Mouse (Mus musculus) testis, adult 2 months (tissue): ENCODE data around the gene Rexo1. TPM values are rescaled to one million over a fixed set of nuclear protein-coding genes. Genes with fewer than 3 reads are reported as not detected.

Experiments used
- H3K27ac ChIP-seq: fragments of 200-500 bp; 2 replicates; pipeline ENCODE4 v1.5.1; 2012; ENCODE audit warnings: low read depth, low read length; ENCODE audit not compliant: control insufficient read depth, insufficient read depth
- H3K27me3 ChIP-seq: fragments of 200-500 bp; 2 replicates; pipeline ENCODE4 v1.6.1; 2012; ENCODE audit warnings: mild to moderate bottlenecking, low read length, moderate library complexity; ENCODE audit not compliant: control insufficient read depth, insufficient read depth
- H3K36me3 ChIP-seq: fragments of 200-500 bp; 2 replicates; pipeline ENCODE4 v1.6.1; 2012; ENCODE audit warnings: mild to moderate bottlenecking, low read length; ENCODE audit not compliant: control insufficient read depth, insufficient read depth
- H3K4me1 ChIP-seq: fragments of 200-500 bp; 2 replicates; pipeline ENCODE4 v1.6.1; 2012; ENCODE audit warnings: low read length; ENCODE audit not compliant: control insufficient read depth, insufficient read depth
- H3K4me3 ChIP-seq: fragments of 200-500 bp; 2 replicates; pipeline ENCODE4 v1.5.1; 2012; ENCODE audit warnings: low read depth, mild to moderate bottlenecking, low read length, moderate library complexity, mixed read lengths; ENCODE audit not compliant: control insufficient read depth
- CTCF ChIP-seq: fragments of 200-500 bp; IDR thresholded peaks from 2 replicates; pipeline ENCODE4 v1.5.1; 2012; ENCODE audit warnings: low read depth, mild to moderate bottlenecking, inconsistent platforms, low read length, moderate library complexity; ENCODE audit not compliant: control insufficient read depth, insufficient read depth, insufficient replicate concordance
- POLR2A ChIP-seq: fragments of 200-500 bp; IDR thresholded peaks from 2 replicates; pipeline ENCODE4 v1.6.1; 2012; ENCODE audit warnings: low read depth, mild to moderate bottlenecking, inconsistent platforms, low read length, moderate library complexity; ENCODE audit not compliant: control insufficient read depth
- polyA plus RNA-seq: library from polyadenylated mRNA; depleted of rRNA; stranded (reverse); fragments of >200 nt; gene quantifications from 2 replicates; pipeline ENCODE4 v1.2.3, GENCODE M21; 2012

Gene Rexo1
- polyA plus RNA-seq, 1 experiment: 201 TPM

- no peaks in the 10 kb centered on the region; the same call in 1 of the 2 replicates for H3K36me3 ChIP-seq
- H3K27ac ChIP-seq: no peak overlapping the region
- H3K4me3 ChIP-seq: no peak overlapping the region
- TF ChIP-seq CTCF (no peak), POLR2A (no peak)
- peaks cover 12% of the 10 kb centered on the region for H3K4me1 ChIP-seq
- no peaks in the 10 kb centered on the region for H3K27me3 ChIP-seq
Observed at GRCm38 (mm10) chr10:80604988-80605387, 43.6 kb upstream of the Rexo1 start.

- Histone ChIP-seq H3K27ac (no peak overlapping the region), H3K4me3 (peak overlapping the region; percentile 98)
Observed at GRCm38 (mm10) chr10:80604001-80604509, 42.7 kb upstream of the Rexo1 start.

GRCm38 (mm10) chr10:80603364-80603763 is 42.0 kb upstream of the Rexo1 start:
- TF ChIP-seq POLR2A: no peak
- TF ChIP-seq CTCF: no peak
- H3K27me3 ChIP-seq: no peaks in the 10 kb centered on the region
- H3K36me3 ChIP-seq: no peaks in the 10 kb centered on the region
- peak overlapping the region; percentile 98 for H3K4me3 ChIP-seq
- H3K4me1 ChIP-seq: peaks cover 12% of the 10 kb centered on the region
- peak overlapping the region; percentile 98 for H3K27ac ChIP-seq

More at GRCm38 (mm10) chr10:80604001-80604509, 42.7 kb upstream of the Rexo1 start:
- no peaks in the 10 kb centered on the region for H3K27me3 ChIP-seq
- no peaks in the 10 kb centered on the region; the same call in 1 of the 2 replicates for H3K36me3 ChIP-seq
- peaks cover 12% of the 10 kb centered on the region for H3K4me1 ChIP-seq
- no peak for TF ChIP-seq POLR2A
- TF ChIP-seq CTCF: no peak

GRCm38 (mm10) chr10:80602698-80603325 is 41.5 kb upstream of the Rexo1 start, which contains the start of the genes Scamp4 and Adat3:
Scamp4 (plus strand) TSS chr10:80602872.
Adat3 (plus strand) TSS chr10:80602880.
- H3K36me3 ChIP-seq: no peaks in the 10 kb centered on the region
- H3K4me3 ChIP-seq: peak within 1 kb of the TSS; percentile 98
- no peaks in the 10 kb centered on the region for H3K27me3 ChIP-seq
- peak within 1 kb of the TSS; percentile 98 for H3K27ac ChIP-seq
- TF ChIP-seq POLR2A (peak; percentile 93), CTCF (no peak)
- H3K4me1 ChIP-seq: peaks cover 12% of the 10 kb centered on the region

GRCm38 (mm10) chr10:80596318-80596717 is 35.0 kb upstream of the Rexo1 start:
- H3K27ac ChIP-seq: no peak overlapping the region

GRCm38 (mm10) chr10:80589879-80590854 is 28.8 kb upstream of the Rexo1 start, which contains the start of gene Abhd17a:
Abhd17a (minus strand) TSS chr10:80590341.
- H3K27ac ChIP-seq: peak within 1 kb of the TSS; percentile 83
- peak within 1 kb of the TSS; percentile 93 for H3K4me3 ChIP-seq
- TF ChIP-seq POLR2A: peak; percentile 92
- no peak for TF ChIP-seq CTCF
- H3K27me3 ChIP-seq: no peaks in the 10 kb centered on the region
- H3K4me1 ChIP-seq: peaks cover 25% of the 10 kb centered on the region
- no peaks in the 10 kb centered on the region for H3K36me3 ChIP-seq

More at GRCm38 (mm10) chr10:80596318-80596717, 35.0 kb upstream of the Rexo1 start:
- peaks cover 2% of the 10 kb centered on the region; the same call in 1 of the 2 replicates for H3K4me1 ChIP-seq
- no peak overlapping the region for H3K4me3 ChIP-seq
- H3K36me3 ChIP-seq: no peaks in the 10 kb centered on the region
- H3K27me3 ChIP-seq: no peaks in the 10 kb centered on the region
- TF ChIP-seq POLR2A (no peak), CTCF (no peak)
